Mouse (Mus musculus) c-Kit-negative CD71-positive TER-119-positive erythroid progenitor cells, embryonic 14.5 days (primary cell): ENCODE data around the gene Bcl11b.

ENCODE experiments used
- DNase-seq: peaks from one replicate; pipeline ENCODE4 v3.0.0-alpha.2; 2013; ENCODE audit warnings: low read depth, low spot score

Bcl11b gene

GRCm38 (mm10) chr12:107890326-107890725 is 113.1 kb downstream of the Bcl11b start:
- DNase-seq = no peak

GRCm38 (mm10) chr12:107889841-107890240 is 113.6 kb downstream of the Bcl11b start:
- DNase-seq = no peak

DNA sequence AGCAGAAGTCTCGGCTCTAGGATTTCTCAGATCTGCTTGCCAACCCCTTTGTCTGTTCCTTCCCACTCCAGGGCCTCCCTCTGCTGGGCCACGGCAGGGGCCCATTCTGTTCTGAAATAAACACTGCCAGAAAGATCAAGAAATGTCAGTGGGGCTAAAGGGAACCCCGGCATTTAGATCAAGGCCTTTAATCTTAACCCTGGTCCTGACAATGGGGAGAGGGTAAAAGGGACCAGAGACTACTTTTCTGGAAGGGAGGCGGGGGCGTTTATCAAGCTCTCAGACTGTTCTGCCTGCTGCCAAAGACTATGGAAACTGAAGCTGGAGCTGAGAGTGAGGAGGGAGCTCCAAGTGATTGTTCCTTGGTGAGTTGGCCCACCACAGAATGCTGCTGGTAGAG is 114.8 kb downstream of the Bcl11b start:
- DNase-seq = no peak

DNA sequence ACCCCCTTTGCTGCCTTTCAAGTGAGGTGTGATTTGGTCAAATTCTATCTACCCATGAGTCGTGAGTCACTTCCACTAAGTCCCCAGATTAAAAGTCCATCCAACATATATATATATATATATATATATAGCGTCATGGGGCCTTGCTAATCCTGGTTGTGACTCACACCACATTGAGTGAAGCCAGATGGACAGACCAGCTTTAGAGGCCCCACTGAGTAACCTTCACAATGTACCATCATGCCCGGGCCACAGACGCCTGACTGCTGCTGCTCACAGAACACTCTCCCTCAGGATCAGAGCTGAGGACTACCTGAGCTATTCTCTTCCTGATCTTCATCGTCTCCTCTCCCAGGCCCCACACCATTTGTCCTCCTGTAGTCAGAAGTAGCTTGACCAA is 115.4 kb downstream of the Bcl11b start:
- no peak for DNase-seq

GRCm38 (mm10) chr12:107887621-107888020 is 115.8 kb downstream of the Bcl11b start:
- no peak for DNase-seq

- no peak for DNase-seq
Observed at GRCm38 (mm10) chr12:107884330-107885065, 118.9 kb downstream of the Bcl11b start.

DNA sequence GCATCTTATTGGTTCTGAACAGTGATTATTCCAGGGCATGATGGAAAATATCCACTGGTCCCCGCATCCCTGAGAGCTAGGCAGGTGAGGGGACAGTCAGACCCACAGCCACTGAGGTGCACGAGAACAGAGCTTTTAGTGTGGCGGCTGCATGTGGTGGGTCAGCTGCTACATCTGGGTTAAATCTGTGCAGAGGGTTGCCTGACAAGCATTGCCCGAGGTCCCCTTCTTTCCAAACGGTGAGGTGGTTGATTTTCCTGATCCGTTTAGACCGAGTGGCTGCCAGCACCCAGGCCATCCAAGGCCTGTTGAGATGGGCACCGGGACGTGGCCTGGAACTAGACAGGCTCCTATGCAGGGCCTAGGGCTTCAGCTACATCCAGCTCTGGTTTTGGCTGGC is 121.7 kb downstream of the Bcl11b start:
- no peak for DNase-seq

DNA sequence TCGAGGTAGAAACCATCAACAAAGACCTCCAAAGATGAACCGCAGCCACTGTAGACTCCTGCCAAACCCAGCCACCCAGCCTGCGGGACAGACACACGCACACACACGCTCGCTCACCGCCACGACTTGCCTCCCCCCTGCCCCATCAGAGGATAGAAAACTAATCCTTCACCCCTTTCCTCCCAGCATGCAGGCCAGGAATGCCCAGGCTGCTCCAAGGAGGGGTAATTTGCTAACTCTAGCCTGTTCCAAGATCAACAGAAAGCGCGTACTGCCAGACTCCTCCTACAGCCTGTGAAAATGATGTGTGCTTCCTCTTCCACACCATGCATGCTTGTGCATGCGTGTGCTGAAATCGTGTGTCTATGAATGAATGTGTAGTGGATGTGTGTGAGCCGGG is 122.7 kb downstream of the Bcl11b start:
- DNase-seq = no peak

- DNase-seq = no peak
Observed at GRCm38 (mm10) chr12:107879114-107879777, 124.2 kb downstream of the Bcl11b start.

DNA sequence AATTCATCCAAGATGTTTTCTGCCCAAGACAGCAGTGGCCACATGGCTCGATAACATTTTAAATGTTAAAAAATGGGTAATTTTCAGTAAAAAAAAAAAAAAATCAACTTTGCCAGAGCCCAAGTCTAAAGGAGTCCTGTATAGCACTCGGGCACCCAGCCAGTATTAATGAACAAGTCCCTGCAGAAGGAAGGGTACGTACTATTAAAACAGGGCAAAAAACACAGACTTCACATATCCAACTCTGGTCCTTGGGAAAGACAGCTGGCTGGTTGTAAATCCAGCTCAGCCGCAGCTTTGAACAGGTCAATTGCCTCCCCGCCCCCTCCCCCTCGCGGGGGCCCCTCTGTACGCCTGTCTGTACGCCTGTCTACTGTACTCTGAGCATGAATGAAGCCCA is 127.2 kb downstream of the Bcl11b start:
- no peak for DNase-seq

DNA sequence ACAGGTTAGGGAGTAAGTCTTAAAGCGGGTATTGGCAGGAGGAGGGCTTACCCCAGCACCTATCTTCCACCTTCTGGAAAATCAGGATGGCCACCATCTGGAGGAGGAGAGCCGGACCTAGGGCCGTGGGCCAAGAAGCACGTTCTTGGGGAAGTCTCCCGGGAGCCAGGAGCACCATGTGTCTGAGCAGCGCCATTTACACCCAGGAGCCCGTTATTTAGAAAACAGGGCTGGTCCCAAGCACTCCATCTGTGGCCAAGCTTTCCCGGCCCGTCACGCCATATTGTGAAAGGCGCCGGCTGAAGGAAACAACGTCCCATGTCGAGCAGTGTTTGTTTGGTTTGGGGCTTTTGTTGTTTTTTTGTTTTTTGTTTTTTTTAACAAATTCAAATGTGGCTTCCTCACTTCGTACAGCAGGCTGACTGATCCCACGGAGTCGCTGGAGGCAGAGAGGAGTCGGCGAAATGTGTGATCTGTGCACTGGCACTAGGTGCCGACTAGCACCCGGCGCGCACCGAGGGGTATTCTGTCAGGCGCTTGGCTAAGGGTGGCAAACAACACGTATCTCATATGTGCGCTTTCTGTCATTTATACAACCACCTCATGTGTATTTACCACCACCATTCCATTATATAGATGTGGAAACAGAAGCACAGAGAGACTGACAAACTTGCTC is 128.8 kb downstream of the Bcl11b start:
- no peak for DNase-seq

DNA sequence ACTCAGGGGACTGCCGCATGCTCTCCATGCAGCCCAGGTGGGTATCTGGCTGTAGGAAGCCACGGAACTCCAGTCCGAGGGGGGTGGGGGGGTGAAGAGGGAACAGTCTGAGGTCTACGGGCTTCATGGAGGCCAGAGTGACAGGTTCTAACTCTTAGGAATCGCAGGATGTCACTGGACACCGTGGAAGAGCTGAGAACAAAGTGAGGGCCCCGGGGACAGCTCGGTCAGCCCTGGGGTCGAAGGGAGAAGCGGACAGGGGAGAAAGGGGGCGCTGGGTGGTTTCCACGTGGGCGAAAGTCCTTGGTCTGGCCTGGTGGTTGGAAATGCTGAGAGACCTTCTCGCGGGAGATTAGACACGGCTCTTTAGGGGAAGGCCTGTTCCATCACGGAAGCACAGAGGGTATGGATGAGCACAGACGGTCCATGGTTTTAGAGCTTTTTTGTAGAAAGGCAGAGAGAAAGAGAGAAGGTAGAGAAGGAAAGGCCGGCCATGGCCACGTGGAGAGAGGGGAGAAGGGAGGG is 133.8 kb downstream of the Bcl11b start:
- DNase-seq = no peak

- no peak for DNase-seq
Observed at GRCm38 (mm10) chr12:107868291-107868690, 135.1 kb downstream of the Bcl11b start.
